Mouse (Mus musculus): ENCODE measurements at regions not wholly inside any gene's neighbourhood (a gene's known extent, or its start where the extent isn't known, plus 50 kb on each side); places are given as distances from the start of the nearest gene placed in this dataset.

DNA sequence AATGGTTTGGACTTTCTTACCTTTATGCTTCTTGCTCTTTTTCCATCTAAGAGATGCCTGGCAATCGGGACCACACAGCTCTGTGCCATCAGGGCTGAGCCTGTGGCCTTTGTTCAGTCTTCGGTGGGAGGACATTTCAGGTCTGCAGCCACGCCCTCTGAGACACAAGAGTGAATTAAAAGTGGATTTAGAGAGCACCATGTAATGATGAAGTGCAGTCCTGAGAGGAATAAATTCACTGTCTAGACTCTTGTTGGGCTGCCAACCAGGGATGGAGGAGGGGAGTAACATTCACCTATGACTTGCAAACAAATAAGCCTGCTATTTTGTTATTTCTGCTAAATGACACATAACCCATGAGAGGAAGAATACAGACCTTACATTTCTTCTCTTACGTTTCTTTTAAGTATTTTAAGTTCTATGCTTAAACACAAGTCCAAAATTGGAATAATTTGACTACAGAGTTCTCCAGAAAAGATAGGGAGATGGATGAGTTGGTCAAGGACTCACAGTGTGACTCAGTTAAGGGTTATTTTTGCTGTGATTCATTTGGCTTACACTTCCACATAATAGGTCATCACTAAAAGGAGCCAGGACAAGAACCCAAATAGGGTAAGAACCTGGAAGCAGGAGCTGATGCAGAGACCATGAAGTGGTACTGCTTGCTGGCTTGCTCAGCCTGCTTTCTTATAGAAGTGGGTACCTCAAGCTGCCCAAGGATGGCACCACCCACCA is 484.3 kb downstream of the Nuf2 start:
- TF ChIP-seq CTCF (IDR thresholded peaks at IDR 0.05; ENCODE audit: extremely low read depth, insufficient read length, insufficient replicate concordance, low read depth, low read length) (no peak), POLR2A (IDR thresholded peaks at IDR 0.05; ENCODE audit: low read depth, low read length) (no peak)
- Histone ChIP-seq H3K4me1 (ENCODE audit: control insufficient read depth, insufficient read depth, insufficient read length, low read length) (no peaks in the 10 kb centered on the region), H3K4me3 (ENCODE audit: low read depth, low read length) (no peak overlapping the region), H3K36me3 (ENCODE audit: control insufficient read depth, insufficient read depth, low read length) (no peaks in the 10 kb centered on the region), H3K27me3 (ENCODE audit: control insufficient read depth, insufficient read depth, low read length) (no peaks in the 10 kb centered on the region), H3K27ac (ENCODE audit: insufficient read depth, low read depth, low read length) (no peak overlapping the region)
- 63% methylated on average over 4 of the region's 4 CpGs for WGBS

DNA sequence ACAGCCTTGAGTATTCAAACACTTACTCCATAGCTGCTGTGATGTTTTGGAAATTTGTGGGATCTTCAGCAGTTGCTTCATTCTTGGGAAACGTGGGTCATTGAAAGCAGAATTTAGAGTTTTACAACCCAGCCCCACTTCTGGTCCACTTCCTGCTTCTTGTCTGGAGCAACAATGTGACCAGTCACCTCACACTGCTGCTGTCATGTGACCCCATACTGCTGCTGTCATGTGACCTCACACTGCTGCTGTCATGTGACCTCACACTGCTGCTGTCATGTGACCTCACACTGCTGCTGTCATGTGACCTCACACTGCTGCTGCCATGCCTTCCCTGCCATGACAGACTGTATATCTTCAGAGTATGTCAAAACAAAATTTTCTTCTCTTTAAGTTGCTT is 497.7 kb downstream of the Nuf2 start:
- Histone ChIP-seq H3K27me3 (ENCODE audit: control insufficient read depth, insufficient read depth, low read length) (no peaks in the 10 kb centered on the region), H3K27ac (ENCODE audit: insufficient read depth, low read depth, low read length) (no peak overlapping the region), H3K4me3 (ENCODE audit: low read depth, low read length) (no peak overlapping the region), H3K36me3 (ENCODE audit: control insufficient read depth, insufficient read depth, low read length) (no peaks in the 10 kb centered on the region), H3K4me1 (ENCODE audit: control insufficient read depth, insufficient read depth, insufficient read length, low read length) (no peaks in the 10 kb centered on the region)
- no peak for TF ChIP-seq CTCF (IDR thresholded peaks at IDR 0.05; ENCODE audit: extremely low read depth, insufficient read length, insufficient replicate concordance, low read depth, low read length)
- no peak for TF ChIP-seq POLR2A (IDR thresholded peaks at IDR 0.05; ENCODE audit: low read depth, low read length)
- WGBS, result 44% methylated on average over 1 of the region's 1 CpGs

DNA sequence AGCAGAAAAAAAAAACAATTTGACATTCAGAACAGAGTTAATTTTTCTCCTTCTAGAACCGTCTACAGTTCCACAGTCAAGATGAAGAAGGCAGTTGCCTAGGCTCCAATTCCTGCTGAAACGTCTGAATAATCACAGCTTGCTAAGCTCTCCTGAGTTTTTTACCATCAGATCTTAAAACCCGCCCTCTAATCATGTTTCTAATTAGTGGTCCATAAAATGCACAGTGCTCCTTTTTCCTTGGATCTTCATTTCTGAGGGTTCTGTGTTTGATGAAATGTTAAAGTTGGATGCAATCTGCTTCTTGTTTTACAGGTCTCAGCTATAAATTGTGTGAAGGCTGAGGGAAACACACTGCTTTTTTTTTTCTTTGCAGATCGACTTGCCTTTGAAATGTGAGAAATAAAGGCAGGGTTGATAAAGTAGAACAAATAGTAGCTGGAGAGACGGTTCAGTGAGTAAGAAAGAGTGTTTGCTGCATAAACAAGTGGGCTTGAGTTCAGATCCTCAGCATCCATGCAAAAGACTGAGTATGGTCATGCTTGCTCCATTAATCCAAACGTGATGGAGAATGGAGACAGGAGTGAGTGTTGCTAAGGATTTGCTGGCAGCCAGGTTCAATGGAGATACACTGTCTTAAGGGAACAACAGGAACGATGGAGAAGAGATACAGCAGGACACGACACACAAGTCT is 499.3 kb downstream of the Nuf2 start:
- Histone ChIP-seq H3K27ac (ENCODE audit: insufficient read depth, low read depth, low read length) (no peak overlapping the region), H3K36me3 (ENCODE audit: control insufficient read depth, insufficient read depth, low read length) (no peaks in the 10 kb centered on the region), H3K27me3 (ENCODE audit: control insufficient read depth, insufficient read depth, low read length) (no peaks in the 10 kb centered on the region), H3K4me1 (ENCODE audit: control insufficient read depth, insufficient read depth, insufficient read length, low read length) (no peaks in the 10 kb centered on the region), H3K4me3 (ENCODE audit: low read depth, low read length) (no peak overlapping the region)
- WGBS, result 59% methylated on average over 8 of the region's 8 CpGs
- TF ChIP-seq CTCF (IDR thresholded peaks at IDR 0.05; ENCODE audit: extremely low read depth, insufficient read length, insufficient replicate concordance, low read depth, low read length) (no peak), POLR2A (IDR thresholded peaks at IDR 0.05; ENCODE audit: low read depth, low read length) (no peak)

GRCm38 (mm10) chr1:169027706-169028105 is 503.6 kb downstream of the Nuf2 start:
- Histone ChIP-seq H3K27me3 (ENCODE audit: control insufficient read depth, insufficient read depth, low read length) (no peaks in the 10 kb centered on the region), H3K36me3 (ENCODE audit: control insufficient read depth, insufficient read depth, low read length) (no peaks in the 10 kb centered on the region), H3K4me3 (ENCODE audit: low read depth, low read length) (no peak overlapping the region), H3K4me1 (ENCODE audit: control insufficient read depth, insufficient read depth, insufficient read length, low read length) (no peaks in the 10 kb centered on the region), H3K27ac (ENCODE audit: insufficient read depth, low read depth, low read length) (no peak overlapping the region)
- TF ChIP-seq POLR2A (IDR thresholded peaks at IDR 0.05; ENCODE audit: low read depth, low read length) (no peak), CTCF (IDR thresholded peaks at IDR 0.05; ENCODE audit: extremely low read depth, insufficient read length, insufficient replicate concordance, low read depth, low read length) (no peak)
- 65% methylated on average over 6 of the region's 6 CpGs for WGBS

GRCm38 (mm10) chr1:169027241-169027640 is 504.0 kb downstream of the Nuf2 start:
- Histone ChIP-seq H3K27ac (ENCODE audit: insufficient read depth, low read depth, low read length) (no peak overlapping the region), H3K4me3 (ENCODE audit: low read depth, low read length) (no peak overlapping the region), H3K4me1 (ENCODE audit: control insufficient read depth, insufficient read depth, insufficient read length, low read length) (no peaks in the 10 kb centered on the region), H3K27me3 (ENCODE audit: control insufficient read depth, insufficient read depth, low read length) (no peaks in the 10 kb centered on the region), H3K36me3 (ENCODE audit: control insufficient read depth, insufficient read depth, low read length) (no peaks in the 10 kb centered on the region)
- no peak for TF ChIP-seq POLR2A (IDR thresholded peaks at IDR 0.05; ENCODE audit: low read depth, low read length)
- TF ChIP-seq CTCF (IDR thresholded peaks at IDR 0.05; ENCODE audit: extremely low read depth, insufficient read length, insufficient replicate concordance, low read depth, low read length), result no peak
- 87% methylated on average over 3 of the region's 3 CpGs for WGBS

DNA sequence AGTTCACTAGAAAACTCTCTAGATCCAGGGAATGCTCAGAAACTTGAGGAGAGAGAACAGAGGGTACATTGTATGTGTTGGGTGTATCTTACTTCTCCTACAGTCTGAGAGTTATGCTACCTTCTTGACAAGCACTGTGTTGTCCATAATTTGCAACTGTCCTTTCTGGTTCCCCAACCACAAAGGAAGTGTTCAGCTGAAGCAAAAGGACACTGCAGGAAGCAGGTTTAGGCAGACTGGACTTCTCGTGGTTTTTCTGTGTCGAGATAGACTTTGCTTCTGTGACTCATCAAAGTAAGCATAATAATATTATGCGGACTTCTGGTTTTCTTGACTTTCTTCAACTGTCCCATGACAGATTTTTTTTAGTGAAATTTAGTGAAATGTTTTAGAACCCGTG is 506.7 kb downstream of the Nuf2 start:
- Histone ChIP-seq H3K36me3 (ENCODE audit: control insufficient read depth, insufficient read depth, low read length) (no peaks in the 10 kb centered on the region), H3K4me1 (ENCODE audit: control insufficient read depth, insufficient read depth, insufficient read length, low read length) (no peaks in the 10 kb centered on the region), H3K27ac (ENCODE audit: insufficient read depth, low read depth, low read length) (no peak overlapping the region), H3K27me3 (ENCODE audit: control insufficient read depth, insufficient read depth, low read length) (no peaks in the 10 kb centered on the region), H3K4me3 (ENCODE audit: low read depth, low read length) (no peak overlapping the region)
- TF ChIP-seq CTCF (IDR thresholded peaks at IDR 0.05; ENCODE audit: extremely low read depth, insufficient read length, insufficient replicate concordance, low read depth, low read length), result no peak
- no peak for TF ChIP-seq POLR2A (IDR thresholded peaks at IDR 0.05; ENCODE audit: low read depth, low read length)
- 55% methylated on average over 4 of the region's 4 CpGs for WGBS

DNA sequence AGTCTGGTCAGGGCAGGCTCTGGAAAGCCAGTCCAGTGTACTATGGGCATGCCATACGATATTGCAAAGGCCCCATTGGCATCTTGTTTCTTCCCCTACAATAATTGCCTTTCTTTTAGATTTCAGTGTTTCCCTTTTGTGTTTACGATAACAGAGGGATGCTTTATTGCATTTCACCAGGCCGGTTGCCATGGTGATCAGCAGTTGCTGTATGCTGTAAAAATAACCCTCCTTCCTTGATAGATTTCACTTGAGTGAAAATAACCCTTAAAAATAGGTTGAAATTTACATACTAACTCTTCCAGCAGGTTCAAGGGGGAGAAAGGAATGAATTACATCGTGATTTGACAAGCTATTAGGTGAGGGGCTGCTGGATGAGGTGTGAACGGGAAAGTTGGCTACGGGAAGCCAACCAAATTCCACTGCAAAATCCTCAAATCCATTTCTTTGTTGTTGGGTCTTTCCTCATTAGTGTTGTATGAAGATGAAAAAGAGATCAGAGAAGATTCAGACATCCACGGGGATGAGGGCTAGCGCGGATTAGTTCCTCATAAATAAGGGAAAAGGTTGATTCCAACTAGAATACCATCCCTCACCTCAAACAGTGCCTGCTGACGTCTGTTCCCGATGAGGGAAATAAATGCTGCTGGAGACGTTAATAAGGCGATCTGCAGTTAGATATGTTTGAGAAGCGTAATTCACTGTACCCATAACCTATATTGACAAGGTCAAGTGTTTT is 539.6 kb downstream of the Nuf2 start:
- Histone ChIP-seq H3K27ac (ENCODE audit: insufficient read depth, low read depth, low read length) (no peak overlapping the region), H3K27me3 (ENCODE audit: control insufficient read depth, insufficient read depth, low read length) (no peaks in the 10 kb centered on the region), H3K4me1 (ENCODE audit: control insufficient read depth, insufficient read depth, insufficient read length, low read length) (no peaks in the 10 kb centered on the region), H3K36me3 (ENCODE audit: control insufficient read depth, insufficient read depth, low read length) (no peaks in the 10 kb centered on the region), H3K4me3 (ENCODE audit: low read depth, low read length) (no peak overlapping the region)
- no peak for TF ChIP-seq CTCF (IDR thresholded peaks at IDR 0.05; ENCODE audit: extremely low read depth, insufficient read length, insufficient replicate concordance, low read depth, low read length)
- no peak for TF ChIP-seq POLR2A (IDR thresholded peaks at IDR 0.05; ENCODE audit: low read depth, low read length)
- WGBS, result 81% methylated on average over 14 of the region's 14 CpGs
